Mouse (Mus musculus): ENCODE data around the gene Fgf23.
A peak's percentile ranks its signal among the peaks of the same experiment; 100 is the strongest.

Gene Fgf23

GRCm38 (mm10) chr6:127072817-127073216, at the start of gene Fgf23:
TSS of gene Fgf23 (plus strand) at chr6:127072902.
- no peak for DNase-seq (ENCODE audit: low read depth, low spot score)

- no peak for DNase-seq (ENCODE audit: low read depth, low spot score)
Observed at GRCm38 (mm10) chr6:127024836-127025235, 47.9 kb upstream of the Fgf23 start.

DNA sequence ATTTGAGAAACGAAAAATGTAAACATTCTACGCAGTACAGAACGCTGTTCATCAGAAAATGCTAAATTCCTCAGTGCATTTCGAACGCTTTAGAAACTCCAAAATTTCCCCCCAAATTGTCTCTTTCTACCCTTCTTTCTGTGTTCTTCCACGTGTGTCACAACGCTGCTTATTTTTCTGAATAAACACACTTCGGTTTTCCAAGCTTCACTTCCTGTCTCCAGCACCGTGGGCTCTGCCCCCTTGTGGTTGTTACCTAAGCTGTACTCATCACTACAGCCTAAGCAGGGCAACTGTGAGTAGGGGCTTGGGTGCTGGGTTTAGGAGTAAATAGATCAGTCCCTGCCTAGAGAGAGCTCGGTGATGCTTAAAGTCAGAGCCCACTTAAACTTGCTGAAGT, 37.9 kb upstream of the Fgf23 start:
- peak; percentile 23 for DNase-seq (ENCODE audit: low read depth, low spot score)

DNA sequence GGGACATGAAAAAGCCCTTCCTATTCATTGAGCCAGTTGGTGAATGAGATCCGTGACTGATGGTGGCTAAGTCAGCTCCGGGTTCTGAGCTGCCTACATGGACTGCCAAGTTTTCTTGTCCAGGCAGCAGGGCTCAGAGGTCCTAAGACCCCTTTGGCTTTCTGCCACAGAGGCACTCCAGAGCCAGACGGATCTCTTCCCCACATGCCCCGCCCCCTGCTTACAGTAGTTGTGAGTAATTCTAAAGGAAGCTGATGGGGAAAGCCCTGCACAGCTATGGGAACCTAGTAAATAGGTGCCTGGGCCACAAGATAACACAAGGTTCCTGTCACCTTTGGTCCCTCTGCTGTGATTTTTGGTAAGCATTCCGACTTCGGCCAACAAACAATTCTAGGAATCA, 27.8 kb upstream of the Fgf23 start:
- DNase-seq (ENCODE audit: low read depth, low spot score) = no peak

- DNase-seq (ENCODE audit: low read depth, low spot score) = peak; percentile 26
Observed at GRCm38 (mm10) chr6:127050847-127051246, 21.9 kb upstream of the Fgf23 start.

- DNase-seq (ENCODE audit: low read depth, low spot score) = no peak
Observed at GRCm38 (mm10) chr6:127056990-127057588, 15.6 kb upstream of the Fgf23 start.

- DNase-seq (ENCODE audit: low read depth, low spot score) = no peak
Observed at GRCm38 (mm10) chr6:127059975-127060374, 12.7 kb upstream of the Fgf23 start.

DNA sequence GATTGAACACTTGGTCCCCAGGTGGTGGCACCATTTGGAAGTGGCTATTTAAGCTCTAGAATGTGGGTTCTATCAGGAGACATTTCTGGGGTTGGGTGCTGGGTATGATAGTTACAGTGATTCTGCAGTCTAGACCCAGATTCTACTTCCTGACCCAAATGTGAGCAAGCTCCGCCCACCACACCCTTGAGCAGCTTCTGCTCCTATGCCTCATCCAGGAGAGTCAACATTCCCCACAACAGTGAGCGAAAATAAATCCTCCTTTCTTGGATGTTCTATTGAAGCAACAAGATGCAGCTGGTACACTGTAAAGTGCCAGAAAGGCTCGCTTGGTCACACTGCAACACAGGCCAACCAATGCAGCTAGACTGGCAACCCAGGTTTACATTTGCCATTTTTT, 8.8 kb upstream of the Fgf23 start:
- no peak for DNase-seq (ENCODE audit: low read depth, low spot score)

DNA sequence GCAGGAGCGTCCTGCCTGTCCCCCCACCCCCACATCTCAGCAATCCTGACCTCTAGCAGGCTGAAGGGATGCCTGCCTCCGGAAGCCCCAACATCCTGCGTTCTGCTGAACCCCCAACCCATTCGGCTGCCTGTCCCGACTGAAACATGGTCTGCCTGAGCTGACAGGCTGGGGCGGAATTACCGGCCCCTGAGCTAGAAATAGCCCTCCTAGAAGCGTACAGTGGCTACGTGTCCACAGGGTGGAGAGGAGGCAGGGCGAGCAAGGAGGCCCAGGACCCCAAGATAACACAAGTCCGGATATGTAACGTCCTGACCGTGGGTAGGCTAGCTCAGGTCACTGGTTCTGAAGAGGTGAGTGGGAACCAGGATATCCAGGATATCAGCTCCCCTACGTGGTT, 7.9 kb upstream of the Fgf23 start:
- no peak for DNase-seq (ENCODE audit: low read depth, low spot score)

- DNase-seq (ENCODE audit: low read depth, low spot score) = peak; percentile 59
Observed at GRCm38 (mm10) chr6:127079867-127080731, 7.4 kb downstream of the Fgf23 start.

GRCm38 (mm10) chr6:127081820-127082219, 9.1 kb downstream of the Fgf23 start:
- no peak for DNase-seq (ENCODE audit: low read depth, low spot score)

- DNase-seq (ENCODE audit: low read depth, low spot score) = peak; percentile 71
Observed at GRCm38 (mm10) chr6:127086739-127087138, 14.0 kb downstream of the Fgf23 start.

DNA sequence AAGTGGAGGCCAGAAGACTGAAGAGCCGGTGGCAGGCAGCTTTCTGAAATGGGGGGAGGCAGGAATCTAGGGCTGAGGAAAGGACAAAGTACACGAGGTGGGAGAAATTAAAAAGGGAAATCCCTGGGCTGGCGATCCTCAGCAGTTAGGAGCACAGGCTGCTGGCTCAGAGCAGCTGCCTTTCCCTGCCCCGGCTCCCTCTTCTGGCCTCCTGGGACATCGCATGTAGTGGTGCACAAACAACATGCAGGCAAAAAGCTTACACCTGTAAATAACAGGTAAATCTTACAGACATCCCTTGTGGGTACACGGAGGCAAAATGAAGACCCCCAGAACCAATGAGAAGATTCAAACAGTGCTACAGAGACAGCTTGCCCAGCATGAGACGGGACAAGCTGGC, 21.9 kb downstream of the Fgf23 start:
- no peak for DNase-seq (ENCODE audit: low read depth, low spot score)

DNA sequence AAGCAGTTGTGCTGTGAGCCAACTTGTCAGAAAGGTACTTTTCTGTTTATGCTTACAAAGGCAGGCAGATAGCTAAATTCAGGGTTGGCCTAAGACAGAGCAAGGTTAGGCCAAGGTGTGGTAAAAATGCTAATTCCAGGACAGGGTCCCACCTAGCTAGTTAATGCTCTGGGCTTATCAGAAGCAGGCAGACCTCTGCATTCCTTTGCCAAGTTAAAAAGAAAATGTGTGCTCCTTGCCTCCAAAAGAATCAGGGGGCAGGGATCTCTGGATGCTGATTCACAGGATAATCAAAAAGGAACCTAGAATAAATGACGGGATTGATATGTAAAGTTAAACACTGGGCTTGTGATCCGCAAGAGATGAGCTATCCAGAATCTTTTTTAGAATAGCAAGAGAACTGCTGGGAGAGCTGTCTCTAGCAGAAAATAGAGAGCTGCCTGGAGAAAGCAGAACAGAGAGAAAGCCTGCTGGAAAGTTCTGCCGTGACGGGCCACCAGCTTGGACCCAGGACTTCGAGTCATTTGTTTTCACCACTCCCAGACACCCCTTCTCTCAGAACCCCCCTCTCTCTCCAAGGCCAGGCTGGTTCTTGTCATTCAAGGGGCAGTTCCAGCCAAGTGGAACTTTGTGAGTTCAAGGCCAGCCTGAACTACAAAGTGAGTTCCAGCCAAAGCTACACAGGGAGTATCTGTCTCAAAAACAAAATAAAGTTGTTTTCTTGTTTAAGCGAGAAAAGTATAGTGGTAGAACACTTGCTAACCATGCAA, 31.0 kb downstream of the Fgf23 start:
- no peak for DNase-seq (ENCODE audit: low read depth, low spot score)

- DNase-seq (ENCODE audit: low read depth, low spot score) = no peak
Observed at GRCm38 (mm10) chr6:127104396-127105029, 31.8 kb downstream of the Fgf23 start.

- DNase-seq (ENCODE audit: low read depth, low spot score) = no peak
Observed at GRCm38 (mm10) chr6:127105107-127105506, 32.4 kb downstream of the Fgf23 start.

DNA sequence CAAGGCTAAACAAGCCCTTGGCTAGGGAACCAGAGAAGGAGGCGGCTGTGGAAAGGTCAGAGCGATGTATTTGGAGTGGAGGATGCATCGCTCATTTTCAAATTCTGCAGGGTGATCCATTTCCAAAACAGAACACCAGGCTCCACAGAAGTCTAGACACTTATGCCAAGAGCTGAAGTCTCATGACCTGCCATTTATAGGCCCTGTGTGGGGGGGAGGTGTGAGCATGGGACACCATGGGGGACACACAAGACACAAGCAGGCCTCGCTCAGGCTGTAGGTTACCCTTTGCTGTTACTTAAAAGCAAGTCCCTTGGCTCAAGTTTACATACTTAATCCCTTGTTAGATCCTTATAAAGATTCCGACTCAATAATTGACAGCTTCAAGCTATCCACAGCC, 33.5 kb downstream of the Fgf23 start:
- DNase-seq (ENCODE audit: low read depth, low spot score) = no peak

DNA sequence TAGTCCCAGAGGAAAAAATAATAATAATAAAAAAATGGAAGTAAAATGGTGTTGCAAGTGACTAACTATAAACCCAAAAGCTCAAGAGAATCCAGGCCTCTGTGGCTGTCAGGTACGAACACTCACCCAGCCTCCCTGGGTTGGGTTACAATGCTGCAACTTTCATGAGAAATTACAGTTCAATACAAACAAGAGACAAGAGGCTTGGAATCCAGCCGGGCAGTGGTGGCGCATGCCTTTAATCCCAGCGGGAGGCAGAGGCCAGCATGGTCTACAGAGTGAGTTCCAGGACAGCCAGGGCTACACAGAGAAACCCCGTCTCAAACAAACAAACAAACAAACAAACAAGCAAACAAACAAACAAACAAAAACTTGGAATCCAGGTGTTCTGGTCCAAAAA, 34.0 kb downstream of the Fgf23 start:
- no peak for DNase-seq (ENCODE audit: low read depth, low spot score)

DNA sequence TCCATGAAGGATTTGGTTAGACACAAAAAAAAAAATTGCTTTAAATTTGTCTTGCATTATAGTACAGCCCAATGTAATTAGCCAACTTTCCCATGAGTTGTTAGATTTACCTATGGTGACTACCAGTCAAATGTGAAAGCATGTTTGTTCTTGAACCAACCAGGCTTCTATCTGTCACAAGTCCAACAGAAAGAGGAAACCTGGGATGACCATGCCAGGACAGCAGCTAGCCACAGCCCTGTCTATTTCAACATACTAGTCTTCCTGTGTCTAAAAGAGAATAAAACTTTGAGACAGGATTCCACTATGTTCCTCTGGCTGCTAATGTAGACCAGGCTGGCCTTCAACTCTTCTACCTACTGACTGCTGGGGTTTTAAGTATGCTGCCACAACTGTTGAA, 34.7 kb downstream of the Fgf23 start:
- DNase-seq (ENCODE audit: low read depth, low spot score) = no peak

DNA sequence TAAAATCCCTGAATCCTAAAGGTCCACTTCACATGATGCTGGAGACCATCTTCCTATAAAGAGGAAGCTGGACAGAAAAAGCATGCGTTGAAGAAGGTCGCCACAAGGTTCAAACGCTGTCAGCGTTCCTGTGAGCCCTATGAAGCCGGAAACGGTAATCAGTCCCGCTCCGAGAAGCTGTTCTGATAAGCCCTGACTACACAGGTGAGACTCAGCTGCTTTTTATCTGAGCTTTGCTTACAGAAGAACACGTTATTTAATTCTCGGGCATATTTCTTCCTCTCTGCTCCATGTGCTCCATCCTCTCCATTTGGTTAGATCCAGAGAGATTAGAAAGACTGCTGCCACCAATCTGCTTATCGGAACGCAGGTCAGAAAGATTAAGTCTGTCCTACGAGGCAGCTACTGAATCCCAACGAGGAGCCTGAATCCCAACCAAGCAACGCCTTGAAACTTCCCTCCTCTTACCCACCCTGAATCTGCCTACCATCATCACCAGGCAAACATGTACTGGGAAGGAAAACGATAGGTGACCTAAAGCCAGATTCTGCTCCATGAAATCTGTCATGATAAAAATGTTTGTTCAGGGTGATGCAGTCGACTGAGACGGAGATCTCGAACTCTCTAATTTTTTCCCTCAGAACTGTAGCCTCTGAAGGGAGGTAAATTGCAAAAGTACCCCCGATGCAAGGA, 35.8 kb downstream of the Fgf23 start:
- DNase-seq (ENCODE audit: low read depth, low spot score) = no peak

DNA sequence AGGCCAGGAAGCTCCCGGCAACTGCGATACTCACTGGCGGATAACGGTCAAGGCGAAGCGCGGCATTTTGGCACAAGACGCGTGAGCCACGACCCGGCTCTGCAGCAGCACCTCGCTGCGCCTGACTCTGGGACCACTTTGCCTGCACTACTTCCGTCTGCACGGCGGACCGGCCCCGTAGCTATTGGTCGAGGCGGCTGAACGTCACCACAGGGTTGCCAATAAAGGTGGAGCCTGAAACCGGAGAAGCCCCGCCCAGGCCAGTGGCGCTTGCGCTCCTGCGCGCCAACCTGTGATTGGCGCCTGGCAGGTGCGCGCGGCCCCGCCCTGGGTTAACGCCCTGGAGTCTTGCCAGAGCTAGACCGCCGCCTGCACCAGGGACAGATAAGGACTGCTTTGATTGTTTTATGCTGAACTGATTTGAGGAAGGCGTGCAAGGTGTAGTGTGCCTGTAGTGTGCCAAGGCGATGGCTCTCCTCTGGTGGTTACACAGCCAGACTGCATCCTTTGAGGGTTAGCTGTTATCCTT, 36.8 kb downstream of the Fgf23 start, which contains the start of gene Tigar:
Tigar (minus strand) TSS at position 156 of the 529 bp plus-strand sequence.
- DNase-seq (ENCODE audit: low read depth, low spot score) = peak; percentile 86

All from embryo, embryonic 11.5 days (tissue).